Mouse (Mus musculus) cerebellum, adult 2 months (tissue): ENCODE measurements around the gene Ucma. TPM values are rescaled to one million over a fixed set of nuclear protein-coding genes. Genes with fewer than 3 reads are reported as not detected.

Experiments
- DNase-seq, 2 experiments: peaks; one replicate each; pipeline ENCODE4 v3.0.0; 2021
- H3K27ac ChIP-seq: fragments of 200-500 bp; 2 replicates; pipeline ENCODE4 v1.5.1; 2012; ENCODE audit warnings: low read length, control low read depth, inconsistent platforms; ENCODE audit not compliant: insufficient read depth
- H3K27me3 ChIP-seq: fragments of 200-500 bp; 2 replicates; pipeline ENCODE4 v1.6.1; 2012; ENCODE audit warnings: inconsistent platforms, mild to moderate bottlenecking, low read length, moderate library complexity; ENCODE audit not compliant: control insufficient read depth, insufficient read depth
- H3K4me1 ChIP-seq: fragments of 200-500 bp; 2 replicates; pipeline ENCODE4 v1.6.1; 2011; ENCODE audit warnings: low read length; ENCODE audit not compliant: control insufficient read depth, insufficient read depth
- H3K4me3 ChIP-seq: fragments of 200-500 bp; replicated peaks from 2 replicates; pipeline ENCODE3; 2011; ENCODE audit warnings: mild to moderate bottlenecking, low read depth, low read length, control low read depth; ENCODE audit not compliant: insufficient read depth
- CTCF ChIP-seq: fragments of 200-500 bp; IDR thresholded peaks from 2 replicates; pipeline ENCODE4 v1.5.1; 2011; ENCODE audit warnings: low read depth, mild to moderate bottlenecking, control low read depth, low read length, moderate library complexity, borderline replicate concordance; ENCODE audit not compliant: insufficient read depth
- POLR2A ChIP-seq: fragments of 200-500 bp; IDR thresholded peaks from 2 replicates; pipeline ENCODE4 v1.6.1; 2011; ENCODE audit warnings: low read length, control low read depth, borderline replicate concordance; ENCODE audit not compliant: insufficient read depth
- WGBS: fragments of 180-500 bp; shearing (Covaris S2); methylation state at CpG from one replicate; pipeline ENCODE4 v1.1.7; 2018; 5-methylcytosine and 5-hydroxymethylcytosine counted together
- polyA plus RNA-seq: library from polyadenylated mRNA; depleted of rRNA; stranded (reverse); fragments of >200 nt; gene quantifications from 2 replicates; pipeline ENCODE4 v1.2.3, GENCODE M21; 2012; rRNA removed

Gene Ucma
- polyA plus RNA-seq, 1 experiment = 14.4 TPM

DNA sequence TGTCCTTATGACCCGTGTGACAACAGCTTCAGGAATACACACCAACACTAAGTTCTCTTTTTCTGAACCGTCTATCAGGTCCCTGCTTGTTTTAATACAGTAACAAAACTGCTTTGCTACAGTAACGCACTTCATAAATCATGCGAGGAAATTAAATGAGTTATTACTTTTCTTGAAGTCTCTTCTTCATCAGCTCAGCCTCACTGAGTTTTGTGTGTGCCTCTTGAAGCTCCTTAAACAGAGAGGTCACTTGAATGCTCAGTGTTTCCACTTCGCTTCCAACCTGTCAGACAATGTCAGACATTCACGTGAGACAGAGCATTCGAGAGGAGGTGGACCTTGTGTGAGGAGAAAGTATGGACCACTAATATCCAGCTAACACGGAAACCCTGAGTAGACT lies 58.9 kb downstream of the Ucma start:
- 97% methylated on average over 8 of the region's 8 CpGs for WGBS
- H3K4me3 ChIP-seq = no peak overlapping the region
- DNase-seq = no peak
- TF ChIP-seq POLR2A (no peak), CTCF (no peak)
- H3K27ac ChIP-seq = no peak overlapping the region
- H3K27me3 ChIP-seq = no peaks in the 10 kb centered on the region
- peaks cover 17% of the 10 kb centered on the region for H3K4me1 ChIP-seq

GRCm38 (mm10) chr2:5035241-5035640 lies 59.3 kb downstream of the Ucma start:
- 91% methylated on average over 9 of the region's 9 CpGs for WGBS

More at GRCm38 (mm10) chr2:5035241-5035640, 59.3 kb downstream of the Ucma start:
- Histone ChIP-seq H3K4me3 (no peak overlapping the region), H3K4me1 (peaks cover 18% of the 10 kb centered on the region), H3K27me3 (no peaks in the 10 kb centered on the region), H3K27ac (no peak overlapping the region)
- no peak for DNase-seq
- TF ChIP-seq POLR2A (no peak), CTCF (no peak)

Other genes with a start within 250 kb of the Ucma start
- 24.9 and 27.2 TPM in 2 replicates for gene Sephs1, start 94.6 kb upstream of the Ucma start, polyA plus RNA-seq
- gene Phyh, start 57.1 kb upstream of the Ucma start, polyA plus RNA-seq = 139 and 153 TPM in 2 replicates
- gene Mcm10, start 36.7 kb downstream of the Ucma start, polyA plus RNA-seq = 1.4 and 2.0 TPM in 2 replicates
- gene Optn, start 87.9 kb downstream of the Ucma start, polyA plus RNA-seq = 14.6 and 16.3 TPM in 2 replicates
- 4.4 and 4.6 TPM in 2 replicates for gene Ccdc3, start 161.7 kb downstream of the Ucma start, polyA plus RNA-seq